Mouse (Mus musculus) spleen, embryonic (tissue): ENCODE measurements around the gene Agap1.

Experiments
- CTCF ChIA-PET: fragments of 350-600 bp; sonication (Branson Sonifier 250); formaldehyde crosslinking; loops from one replicate; lab custom pipeline; 2022; lab: Charles Lee

Agap1 gene

DNA sequence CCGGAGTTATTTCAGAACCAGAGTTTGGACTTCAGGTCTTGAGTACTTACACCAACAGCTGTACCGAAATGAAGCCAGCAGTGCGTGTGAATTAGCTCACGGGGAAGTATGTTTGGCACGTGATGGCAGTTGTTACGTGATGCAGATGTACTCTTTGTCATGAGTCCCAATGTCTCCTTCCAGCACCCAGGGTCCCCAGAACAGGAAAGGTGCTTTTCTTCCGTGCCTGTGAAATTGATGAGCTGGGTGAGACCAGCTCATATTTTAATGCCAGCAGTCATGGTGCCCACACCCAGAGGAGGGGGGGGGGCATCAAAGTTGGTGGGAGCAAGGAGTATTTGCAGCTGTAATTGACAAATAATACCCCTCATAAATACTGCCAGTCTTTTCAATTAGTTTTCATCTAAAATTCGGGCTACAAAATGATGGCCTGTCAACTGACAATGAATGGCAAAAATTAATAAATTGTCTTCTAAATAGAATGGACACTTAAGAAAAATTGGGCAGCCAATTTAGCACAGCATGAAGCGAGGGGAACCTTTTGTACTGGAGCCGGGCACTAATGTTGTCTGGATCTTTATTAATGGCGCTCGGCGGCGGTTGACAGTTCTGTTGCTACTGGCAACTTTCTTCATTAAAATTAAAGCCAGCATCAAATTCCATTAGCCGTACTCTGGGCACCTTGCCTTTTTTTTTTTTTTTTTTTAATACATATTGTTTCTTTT is 253.3 kb downstream of the Agap1 start:
- CTCF ChIA-PET = no interaction called here

DNA sequence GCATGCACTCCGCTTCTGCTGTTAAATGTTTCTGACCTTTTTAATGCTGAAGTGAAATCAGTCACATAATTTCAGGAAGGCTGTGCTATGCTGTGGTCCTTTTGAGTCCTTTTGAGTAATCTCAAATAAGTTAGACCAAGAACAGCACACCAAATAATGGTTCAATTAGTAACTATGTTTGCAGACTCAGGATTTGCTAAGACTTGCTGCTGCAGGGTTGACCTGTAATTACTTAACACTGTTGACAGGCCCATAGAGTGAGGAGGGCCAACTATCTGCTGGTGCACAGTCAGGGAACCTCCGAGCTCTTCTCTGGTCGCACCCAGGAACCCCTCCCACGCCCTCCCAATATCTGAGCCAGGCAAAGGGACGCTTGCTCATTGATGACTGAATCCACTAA is 255.2 kb downstream of the Agap1 start:
- CTCF ChIA-PET = no interaction called here

DNA sequence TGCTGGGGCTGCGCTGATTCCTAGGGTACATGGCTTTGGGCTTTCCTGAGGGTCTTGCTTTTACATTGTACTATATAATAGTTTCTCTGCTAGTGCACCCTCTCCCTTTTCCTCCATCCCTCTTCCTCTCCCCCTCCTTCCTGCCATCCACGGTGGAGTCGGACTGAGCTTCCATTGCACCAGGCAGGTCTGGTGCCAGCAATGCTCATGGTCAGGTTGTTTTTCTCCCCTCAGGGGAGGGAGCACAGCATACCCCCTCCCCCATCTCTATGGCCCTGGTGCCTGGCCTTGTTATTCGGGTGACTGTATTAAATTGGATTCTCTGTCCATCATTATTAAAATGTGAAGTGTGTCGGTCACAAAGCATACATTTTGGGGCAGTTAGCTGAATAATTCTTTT is 259.1 kb downstream of the Agap1 start:
- CTCF ChIA-PET = no interaction called here

DNA sequence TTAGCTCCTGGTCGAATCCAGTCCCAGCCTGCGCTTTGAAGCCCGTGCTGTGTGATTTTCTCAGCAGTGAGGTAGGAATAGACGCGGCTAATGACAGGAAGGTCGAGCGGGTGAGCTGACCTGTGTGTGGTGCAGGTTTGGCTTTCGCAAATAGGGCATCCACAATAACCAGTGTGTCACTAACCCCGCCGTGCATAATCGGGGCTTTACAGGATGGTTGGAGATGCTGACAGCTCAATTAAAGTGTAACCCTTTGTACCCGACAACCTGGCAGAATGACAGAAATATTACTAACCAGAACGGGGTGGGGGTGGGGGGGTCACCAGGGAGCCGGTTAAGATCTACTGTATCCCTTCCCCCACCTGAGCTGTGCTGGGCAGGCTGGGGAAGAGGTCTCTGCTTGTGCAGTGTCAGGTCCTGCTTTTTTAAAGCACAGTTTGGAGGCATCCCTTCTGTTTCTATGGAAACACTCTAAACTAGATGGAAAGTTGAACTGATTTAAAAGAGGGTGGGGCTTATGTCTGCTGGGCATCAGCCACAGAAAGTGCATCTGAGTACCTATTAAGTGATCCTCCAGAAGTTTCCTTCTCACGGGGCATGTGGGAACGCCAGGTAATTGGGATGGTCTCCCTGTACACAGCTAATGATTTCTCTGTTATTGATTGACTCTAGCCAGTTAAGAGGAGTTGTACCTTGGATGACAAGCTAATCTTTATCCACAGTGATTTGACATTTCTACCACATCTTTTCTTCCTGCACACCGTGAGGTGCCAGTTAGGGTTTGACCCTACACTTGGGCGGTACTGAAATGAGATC is 259.8 kb downstream of the Agap1 start:
- CTCF ChIA-PET = interaction anchor here (0.6 kb wide), 1 partner anchor 18 kb away, joined by 4 read pairs; no protein-coding TSS in a partner anchor

DNA sequence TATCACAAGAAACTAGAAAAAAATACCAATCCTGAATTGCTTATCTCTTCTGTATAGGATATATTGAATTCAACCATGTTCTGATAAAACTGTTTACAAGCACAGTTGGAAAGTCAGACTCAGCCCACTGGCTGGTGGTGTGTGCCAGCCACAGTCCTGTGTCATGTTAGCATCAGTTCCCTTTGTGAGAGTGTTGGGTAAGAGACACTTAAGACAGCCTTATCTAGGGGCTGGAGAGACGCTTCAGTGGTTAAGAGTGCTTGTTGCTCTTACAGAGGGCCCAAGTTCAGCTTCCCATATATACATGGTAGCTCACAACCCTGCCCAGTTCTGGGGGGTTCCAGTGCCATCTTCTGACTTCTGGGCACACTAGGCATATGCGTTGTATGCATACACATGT is 261.6 kb downstream of the Agap1 start:
- CTCF ChIA-PET = no interaction called here

DNA sequence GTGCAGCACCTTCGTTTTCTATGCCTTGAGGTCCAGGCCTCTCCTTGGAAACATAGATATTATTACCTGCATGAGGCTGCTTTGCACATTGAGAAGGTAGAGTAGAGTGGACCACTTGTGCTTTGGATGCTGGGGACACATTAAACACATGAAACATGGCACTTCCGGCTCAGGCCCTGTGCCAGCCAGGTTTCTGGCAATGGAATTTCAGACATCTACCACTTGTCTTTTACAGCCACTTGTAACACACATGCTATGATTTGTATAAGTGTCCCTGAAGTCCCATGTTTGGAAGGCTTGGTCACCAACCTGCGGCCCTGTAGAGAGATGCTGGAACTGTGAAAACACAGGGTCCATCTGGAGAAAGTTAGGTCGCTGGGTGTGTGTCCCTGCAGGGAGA is 262.5 kb downstream of the Agap1 start:
- CTCF ChIA-PET = no interaction called here

DNA sequence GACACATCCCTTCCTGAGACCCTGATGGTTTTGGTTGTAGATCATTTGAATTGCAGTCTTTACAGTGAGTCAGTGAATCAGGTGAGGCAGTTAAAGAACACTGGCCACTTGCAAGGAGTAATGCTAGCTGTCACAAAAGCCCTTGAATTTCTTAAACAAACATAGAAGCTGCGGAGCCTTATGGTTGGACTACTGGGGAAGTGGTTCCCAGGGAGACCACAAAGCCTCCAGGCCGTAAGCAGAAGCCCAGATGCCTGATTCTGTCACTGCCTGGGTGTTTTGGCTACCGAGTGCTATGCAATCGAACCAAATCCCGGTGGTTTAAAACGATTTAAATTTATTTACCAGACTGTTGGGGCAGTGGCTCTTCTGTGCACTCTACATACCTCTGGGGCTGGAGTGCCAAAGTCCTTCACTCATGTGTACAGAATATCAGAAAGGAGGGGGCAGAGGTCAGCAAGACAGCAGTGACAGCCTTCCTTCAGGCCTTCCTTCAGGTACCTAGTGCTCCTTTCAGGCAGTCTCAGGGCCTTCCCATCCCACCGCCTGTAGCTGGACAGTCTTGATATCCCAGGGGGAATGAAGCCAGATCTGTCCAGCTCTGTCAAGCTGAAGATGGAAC is 264.3 kb downstream of the Agap1 start:
- CTCF ChIA-PET = no interaction called here

DNA sequence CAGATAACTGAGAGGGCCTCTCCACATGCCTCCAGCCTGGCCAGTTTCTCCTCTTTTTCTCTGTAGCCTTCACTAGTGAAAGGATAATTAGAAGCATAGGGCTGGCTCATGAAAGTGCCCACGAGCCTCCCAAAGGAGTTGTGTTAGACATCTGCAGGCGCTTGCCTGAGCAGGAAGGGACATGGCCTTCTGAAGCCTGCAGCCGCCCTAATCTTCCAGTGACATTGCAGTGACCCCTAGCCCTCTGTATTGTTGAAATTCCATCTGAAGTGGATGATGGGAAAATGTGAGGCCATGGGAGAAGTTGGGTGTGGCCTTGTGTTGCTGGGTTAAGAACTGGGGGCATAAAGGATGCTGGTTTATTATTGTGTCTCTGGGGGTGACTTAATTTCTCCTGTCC is 269.5 kb downstream of the Agap1 start:
- CTCF ChIA-PET = no interaction called here

DNA sequence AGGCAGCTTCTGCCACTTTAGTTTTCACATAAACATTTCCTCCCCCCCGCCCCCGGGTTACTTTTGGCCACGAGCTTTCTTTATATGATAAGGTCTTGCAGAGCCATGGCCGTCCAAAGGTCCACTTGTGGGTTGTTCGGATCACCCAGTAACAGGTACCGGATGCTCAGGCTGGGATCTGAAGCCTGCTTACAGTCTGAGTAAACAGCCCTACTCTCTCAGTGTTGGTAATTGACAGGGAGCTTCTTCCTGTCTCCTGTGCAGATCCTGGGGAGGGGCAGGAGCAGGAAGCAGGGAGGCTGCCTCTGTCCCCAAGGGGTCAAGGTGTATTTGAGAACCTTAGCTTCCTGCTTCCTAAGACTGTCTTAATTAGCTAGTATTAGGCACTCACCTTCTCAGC is 269.9 kb downstream of the Agap1 start:
- CTCF ChIA-PET = no interaction called here

DNA sequence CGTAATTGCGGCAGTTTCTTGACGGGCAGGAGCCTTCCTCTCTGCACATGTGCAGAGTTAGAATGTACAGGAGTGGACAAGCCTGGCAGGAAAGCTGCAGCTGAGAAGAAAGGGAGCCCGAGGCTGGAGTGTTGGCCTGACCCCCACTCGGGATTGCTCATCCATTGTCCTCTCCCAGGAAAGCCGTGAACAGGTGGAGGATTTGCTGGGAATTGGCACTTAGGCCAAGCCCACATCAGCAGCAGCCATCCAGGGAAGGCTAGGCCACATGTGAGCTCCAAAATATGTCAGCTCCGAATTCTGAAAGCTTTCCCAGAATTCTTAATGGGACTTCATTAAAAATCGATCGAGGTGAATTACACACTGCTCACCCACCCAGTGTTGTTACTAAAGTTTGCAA is 270.4 kb downstream of the Agap1 start:
- CTCF ChIA-PET = no interaction called here

DNA sequence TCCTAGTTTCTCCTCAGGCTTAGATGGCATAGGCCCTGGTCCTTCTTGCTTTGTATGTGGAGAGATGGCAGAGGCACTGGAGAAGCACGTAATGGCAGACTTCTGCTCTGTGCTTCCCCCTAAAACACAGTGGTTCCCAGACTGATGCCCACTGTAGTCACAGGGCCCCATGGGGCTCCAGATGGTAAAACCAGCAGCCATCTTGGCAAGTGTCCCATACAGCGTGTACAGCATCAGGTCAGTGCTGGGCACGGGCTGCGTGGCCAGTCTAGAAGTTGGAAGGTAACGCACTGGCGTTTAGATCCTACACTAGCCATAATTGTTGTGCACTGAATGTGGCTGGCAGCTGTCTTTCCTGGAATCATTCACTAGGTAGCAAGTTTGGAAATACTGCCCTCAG is 273.9 kb downstream of the Agap1 start:
- CTCF ChIA-PET = no interaction called here

DNA sequence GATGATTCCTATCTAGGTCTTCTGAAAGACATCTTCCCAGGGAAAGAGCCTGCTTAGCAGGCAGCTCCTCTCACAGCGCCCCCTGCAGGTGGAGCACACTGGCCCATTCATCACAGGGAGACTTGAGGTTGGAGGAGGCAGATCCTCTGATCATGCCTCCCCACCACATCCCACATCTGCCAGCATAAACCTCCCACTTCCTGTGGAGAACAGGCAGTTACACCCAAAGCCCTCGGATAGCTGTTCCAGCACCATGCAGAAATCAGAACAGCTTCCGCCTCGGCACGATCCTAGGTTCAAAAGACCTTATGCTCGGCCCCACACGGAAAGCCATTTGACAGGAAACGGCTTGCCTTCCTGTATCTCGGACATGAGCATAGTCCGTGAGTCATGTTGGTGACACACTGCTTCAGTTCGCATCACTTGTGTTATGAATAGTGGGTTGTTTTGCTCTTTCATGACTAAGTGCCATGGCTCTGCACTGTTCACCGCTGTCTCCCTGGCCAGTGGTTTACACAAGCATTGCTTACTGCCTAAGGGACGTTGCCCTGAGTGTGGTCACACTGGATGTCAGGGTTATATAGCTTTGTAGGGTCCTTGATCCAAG is 276.1 kb downstream of the Agap1 start:
- CTCF ChIA-PET = no interaction called here

DNA sequence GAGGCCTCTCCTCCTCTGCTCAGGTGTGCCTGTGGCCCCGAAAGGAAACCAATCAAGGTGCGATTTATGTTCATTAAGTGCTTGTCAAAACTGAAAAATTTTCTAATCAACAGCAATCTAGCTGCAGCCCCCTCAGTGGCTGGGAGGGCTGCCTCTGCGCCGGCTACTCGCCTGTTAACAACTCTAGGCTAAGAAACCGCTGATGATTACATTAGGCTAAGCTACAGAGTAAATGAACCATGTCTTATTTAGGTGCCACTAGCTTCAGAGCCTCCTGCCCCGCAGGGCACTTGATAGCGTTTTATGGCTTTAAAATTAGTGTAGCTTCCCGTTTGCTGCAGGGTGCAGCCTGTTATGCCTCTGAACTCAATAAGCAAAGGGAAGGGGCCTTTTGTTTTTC is 279.8 kb downstream of the Agap1 start:
- CTCF ChIA-PET = no interaction called here

DNA sequence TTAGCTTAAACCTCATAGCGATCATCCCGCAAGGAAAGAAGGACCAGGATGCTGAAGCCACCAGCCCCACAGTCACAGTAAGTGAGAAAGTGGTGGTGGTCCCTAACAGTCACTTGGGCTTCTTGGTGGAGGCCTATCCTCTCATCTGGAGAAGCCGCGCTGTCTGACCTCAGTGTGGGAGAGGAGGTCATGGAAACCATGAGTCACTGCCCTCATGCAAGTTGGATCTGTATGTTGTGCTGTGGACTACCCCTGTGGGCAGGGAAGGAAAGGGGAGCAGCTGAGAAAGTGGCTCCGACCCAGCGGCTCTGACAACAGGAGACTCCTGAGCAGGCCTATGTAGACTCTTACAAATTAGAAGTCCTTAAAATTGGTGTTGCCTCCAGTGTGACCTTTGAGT is 280.5 kb downstream of the Agap1 start:
- CTCF ChIA-PET = no interaction called here

DNA sequence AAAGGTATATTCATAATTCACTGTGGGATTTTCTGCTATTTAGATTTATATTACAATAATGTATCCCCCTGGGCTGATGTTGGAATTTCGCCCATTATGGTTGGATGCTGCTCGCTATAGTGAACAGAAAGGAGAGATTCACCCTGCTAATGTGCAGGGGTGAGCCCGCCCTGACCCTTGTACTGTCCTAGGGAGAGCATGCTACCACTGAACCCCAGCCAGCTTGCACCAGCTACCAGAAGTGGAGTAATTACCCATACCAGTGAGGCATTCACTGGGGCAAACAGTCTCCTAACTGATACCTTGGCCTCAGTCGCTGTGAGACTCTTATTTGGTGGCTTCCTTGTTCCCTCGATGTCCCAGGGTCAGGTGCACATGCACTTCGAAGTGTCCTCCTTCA is 281.4 kb downstream of the Agap1 start:
- CTCF ChIA-PET = no interaction called here

DNA sequence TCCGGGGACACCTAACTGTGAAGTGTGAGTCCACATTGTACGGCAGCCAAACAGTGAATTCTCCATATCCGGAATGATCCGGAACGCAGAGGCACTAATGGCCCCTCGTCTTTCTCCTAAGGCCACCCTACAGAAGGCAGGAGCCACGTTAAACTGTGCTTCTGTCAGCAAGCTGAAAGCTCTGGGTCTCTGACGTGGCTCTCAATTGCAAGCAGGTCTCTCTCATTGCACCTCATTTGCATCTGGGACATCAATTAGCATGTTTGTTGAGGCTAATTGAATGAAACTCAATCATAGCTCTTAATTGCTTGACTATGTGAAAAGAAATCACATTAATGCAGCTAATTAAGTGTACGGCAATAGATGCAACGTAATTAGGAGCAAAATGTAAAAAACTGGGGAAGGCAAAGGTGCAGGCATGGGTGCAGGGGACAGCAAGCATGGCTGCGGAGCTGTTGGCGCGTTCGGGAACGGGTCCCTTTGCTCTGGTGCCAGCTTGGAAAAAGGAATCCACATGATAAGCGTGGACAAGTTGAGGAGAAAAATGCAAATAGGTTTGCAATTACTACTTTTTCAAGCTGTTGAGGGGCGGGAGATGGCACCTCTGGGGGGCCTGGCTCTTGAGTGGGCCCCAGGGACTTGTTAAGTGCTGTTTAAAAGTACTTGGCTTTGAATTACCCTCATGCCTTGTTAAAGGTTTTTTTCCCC is 284.6 kb downstream of the Agap1 start:
- CTCF ChIA-PET = no interaction called here

DNA sequence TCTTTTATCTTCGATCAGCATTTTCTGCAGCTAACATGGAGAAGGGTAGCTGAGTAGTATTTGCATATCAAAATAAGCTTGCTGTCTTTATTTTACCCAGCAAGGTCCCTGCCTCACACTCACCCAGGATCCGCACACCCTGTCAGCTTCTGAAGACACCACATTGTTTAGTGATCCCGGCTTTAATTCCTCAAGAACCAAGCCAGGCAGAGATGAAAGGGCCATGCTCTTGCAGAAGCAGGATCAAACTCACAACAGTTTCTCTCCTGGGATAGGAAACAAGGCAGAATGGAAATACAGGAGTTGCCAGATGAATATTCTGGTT is 285.1 kb downstream of the Agap1 start:
- CTCF ChIA-PET = no interaction called here

DNA sequence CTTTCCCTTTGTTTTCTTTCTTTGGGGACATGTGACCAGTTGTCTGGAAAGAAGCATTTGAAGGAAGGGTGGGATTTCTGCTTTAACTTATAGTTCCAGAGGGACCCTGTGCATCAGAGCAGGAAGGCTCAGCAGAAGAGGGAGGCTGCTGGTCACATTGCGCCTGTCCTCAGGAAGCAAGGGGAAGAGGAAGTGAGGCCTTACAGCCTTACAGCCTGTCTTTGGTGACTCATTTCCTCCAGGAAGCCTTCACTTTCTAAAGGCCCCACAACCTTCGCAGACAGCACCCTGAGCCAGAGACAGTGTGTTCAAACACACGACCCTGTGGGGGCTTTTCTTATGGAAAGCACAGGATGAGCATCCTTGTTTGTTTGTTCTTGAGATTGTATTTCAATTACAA is 287.8 kb downstream of the Agap1 start:
- CTCF ChIA-PET = no interaction called here

DNA sequence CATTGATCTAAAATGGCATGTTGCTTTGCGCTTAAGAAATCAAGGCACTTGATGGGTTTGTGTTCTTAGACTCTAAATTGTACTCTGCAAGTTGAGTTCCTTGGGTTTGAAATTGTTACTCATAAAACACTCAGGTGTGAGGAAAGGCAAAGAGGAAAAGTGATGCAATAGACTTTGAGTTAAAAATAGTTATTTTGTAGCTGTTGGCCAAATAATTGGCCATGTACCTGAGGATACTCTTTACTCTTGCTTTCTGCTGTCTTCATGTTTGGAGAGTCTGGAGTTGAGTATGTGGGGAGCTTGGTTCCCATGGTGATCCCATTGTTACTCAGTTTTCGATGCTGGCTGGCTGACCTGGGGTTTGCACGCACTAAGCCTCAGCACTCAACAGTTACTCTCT is 291.6 kb downstream of the Agap1 start:
- CTCF ChIA-PET = no interaction called here

DNA sequence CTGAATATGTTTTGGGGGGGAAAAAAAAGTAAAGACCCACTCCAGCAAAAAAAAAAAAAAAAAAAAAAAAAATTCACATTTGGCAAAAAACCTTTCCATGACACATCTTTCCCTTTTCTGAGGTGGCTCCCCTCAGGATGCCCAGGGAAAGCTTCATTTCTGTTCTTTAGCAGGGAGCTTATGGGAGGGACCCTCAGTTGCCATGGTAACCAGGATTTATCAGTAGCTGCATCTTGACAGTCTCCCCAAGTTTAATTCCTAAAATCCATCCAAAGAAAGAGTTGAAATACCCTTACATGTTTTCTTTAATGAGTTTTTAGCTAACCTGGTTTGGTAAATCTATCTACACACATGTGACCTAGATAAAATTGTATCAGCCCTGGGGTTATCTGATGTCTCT is 295.1 kb downstream of the Agap1 start:
- CTCF ChIA-PET = interaction anchor here (0.7 kb wide), 1 partner anchor 212 kb away, joined by 8 read pairs; no protein-coding TSS in a partner anchor

DNA sequence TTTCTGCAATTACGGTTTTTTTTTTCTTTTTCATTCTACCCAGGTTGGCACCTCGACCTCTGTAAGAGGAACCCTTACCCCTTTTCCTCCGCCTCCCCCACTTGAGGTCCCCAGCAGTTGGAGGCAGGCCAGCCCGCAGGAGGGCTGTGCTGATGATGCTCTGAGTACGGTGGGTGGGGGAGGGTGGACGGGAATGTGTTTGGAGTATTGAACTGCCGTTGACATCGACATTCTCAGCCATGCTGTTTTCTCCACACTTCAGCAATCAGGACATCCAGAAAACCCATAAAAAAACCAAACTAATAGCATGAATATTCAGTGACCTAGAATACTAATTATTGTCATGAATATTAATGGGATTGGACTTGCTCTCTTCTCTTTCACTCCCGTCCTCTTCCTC is 295.9 kb downstream of the Agap1 start:
- CTCF ChIA-PET = no interaction called here

DNA sequence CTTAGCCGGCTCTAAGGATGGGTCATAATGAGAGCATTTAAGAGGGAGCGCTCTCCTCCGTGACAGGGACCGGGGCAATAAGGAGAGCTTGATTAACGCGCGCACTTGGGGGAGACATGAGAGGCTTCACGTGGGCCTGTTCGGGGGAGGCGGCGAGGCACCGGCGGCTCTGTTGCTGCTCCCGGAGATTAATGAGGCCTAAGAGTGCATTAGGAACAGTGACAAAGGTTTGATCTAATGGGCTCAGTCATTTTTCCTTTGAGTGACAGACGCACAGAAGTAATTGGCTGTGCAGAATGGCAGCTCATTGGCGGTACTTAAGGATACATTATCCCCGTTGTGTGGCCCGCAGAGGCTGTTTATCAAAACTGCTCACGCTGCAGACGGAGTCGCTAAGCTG is 296.3 kb downstream of the Agap1 start:
- CTCF ChIA-PET = no interaction called here
